Mouse (Mus musculus) hindbrain, embryonic 12.5 days (tissue): ENCODE results near the gene Tmem269. TPM values are rescaled to one million over a fixed set of nuclear protein-coding genes. Genes with fewer than 3 reads are reported as not detected.

ENCODE experiments used
- ATAC-seq: fragments of 200-750 bp; cut with Nextera tagmentation; 2 replicates; pipeline ENCODE4 v1.8.0; 2017; ENCODE audit warnings: moderate TSS enrichment; ENCODE audit not compliant: low FRiP score
- H3K27ac ChIP-seq: fragments of 300-500 bp; sonication (generic); 2 replicates; pipeline ENCODE4 v1.5.1; 2016; ENCODE audit warnings: mild to moderate bottlenecking
- H3K27me3 ChIP-seq: fragments of 300-500 bp; sonication (generic); 2 replicates; pipeline ENCODE4 v1.6.1; 2016; ENCODE audit warnings: mild to moderate bottlenecking
- H3K36me3 ChIP-seq: fragments of 300-500 bp; sonication (generic); 2 replicates; pipeline ENCODE4 v1.6.1; 2016; ENCODE audit warnings: mild to moderate bottlenecking
- H3K4me1 ChIP-seq: fragments of 300-500 bp; sonication (generic); 2 replicates; pipeline ENCODE4 v1.6.1; 2016
- H3K4me2 ChIP-seq: fragments of 300-500 bp; sonication (generic); replicated peaks from 2 replicates; pipeline ENCODE4 v1.6.1; 2016; ENCODE audit warnings: mild to moderate bottlenecking
- H3K4me3 ChIP-seq: fragments of 300-500 bp; sonication (generic); 2 replicates; pipeline ENCODE4 v1.5.1; 2016; ENCODE audit warnings: mild to moderate bottlenecking
- H3K9ac ChIP-seq: fragments of 300-500 bp; sonication (generic); 2 replicates; pipeline ENCODE4 v1.6.1; 2016; ENCODE audit warnings: mild to moderate bottlenecking, moderate library complexity
- H3K9me3 ChIP-seq: fragments of 300-500 bp; sonication (generic); replicated peaks from 2 replicates; pipeline ENCODE4 v1.6.1; 2016; ENCODE audit warnings: mild to moderate bottlenecking
- WGBS: fragments of 180-500 bp; shearing (Covaris S2); methylation state at CpG from one replicate; pipeline ENCODE4 v1.1.7; 2016; 5-methylcytosine and 5-hydroxymethylcytosine counted together
- polyA plus RNA-seq: library from polyadenylated mRNA; unstranded; fragments of >200 nt; fragmentation: Nextera tagmentation; extraction: Ambion mirVana; gene quantifications from 2 replicates; pipeline ENCODE4 v1.2.1, GENCODE M21; 2016

The Tmem269 gene
- polyA plus RNA-seq, 1 experiment from 2014 or later, result 0.28 TPM

- WGBS, result 85% methylated on average over 8 of the region's 8 CpGs
- H3K4me1 ChIP-seq, result 0 out of 2 replicates have a peak, but pooled peaks cover under 1% of the 10 kb centered on the region
- no peak overlapping the region for H3K4me3 ChIP-seq
- H3K27ac ChIP-seq, result no peak overlapping the region
- no peak overlapping the region for H3K9ac ChIP-seq
- H3K36me3 ChIP-seq, result no peaks in the 10 kb centered on the region
- H3K9me3 ChIP-seq, result no peaks in the 10 kb centered on the region
- ATAC-seq, result no peak
- H3K4me2 ChIP-seq, result no peak overlapping the region
- no peaks in the 10 kb centered on the region for H3K27me3 ChIP-seq
These were observed 27.4 kb downstream of the Tmem269 start for GRCm38 (mm10) chr4:119190618-119191017.

- no peak for ATAC-seq
- Histone ChIP-seq H3K9me3 (no peaks in the 10 kb centered on the region), H3K27ac (no peak within 1 kb of the TSS), H3K4me2 (no peak within 1 kb of the TSS), H3K4me3 (no peak within 1 kb of the TSS), H3K27me3 (no peaks in the 10 kb centered on the region), H3K36me3 (no peaks in the 10 kb centered on the region), H3K9ac (no peak within 1 kb of the TSS), H3K4me1 (no peaks in the 10 kb centered on the region)
- 54% methylated on average over 6 of the region's 6 CpGs for WGBS
These were observed 28.2 kb downstream of the Tmem269 start, which contains the start of gene Ermap for GRCm38 (mm10) chr4:119189864-119190263. Ermap (minus strand) TSS chr4:119190011.

- Histone ChIP-seq H3K4me2 (no peak overlapping the region), H3K4me1 (no peaks in the 10 kb centered on the region), H3K27me3 (no peaks in the 10 kb centered on the region), H3K36me3 (no peaks in the 10 kb centered on the region), H3K27ac (no peak overlapping the region), H3K9me3 (no peaks in the 10 kb centered on the region), H3K4me3 (no peak overlapping the region), H3K9ac (no peak overlapping the region)
- ATAC-seq, result no peak
- WGBS, result 41% methylated on average over 6 of the region's 6 CpGs
These were observed 28.6 kb downstream of the Tmem269 start for GRCm38 (mm10) chr4:119189392-119189791.

- no peak overlapping the region for H3K4me2 ChIP-seq
- no peak overlapping the region for H3K27ac ChIP-seq
- WGBS, result 63% methylated on average over 11 of the region's 11 CpGs
These were observed 29.8 kb downstream of the Tmem269 start for GRCm38 (mm10) chr4:119188060-119188785.

GRCm38 (mm10) chr4:119185771-119186170 is 32.2 kb downstream of the Tmem269 start:
- Histone ChIP-seq H3K36me3 (no peaks in the 10 kb centered on the region), H3K9ac (no peak overlapping the region), H3K27me3 (no peaks in the 10 kb centered on the region), H3K27ac (no peak overlapping the region), H3K4me2 (no peak overlapping the region), H3K9me3 (no peaks in the 10 kb centered on the region), H3K4me1 (no peaks in the 10 kb centered on the region), H3K4me3 (no peak overlapping the region)
- no peak for ATAC-seq
- 86% methylated on average over 4 of the region's 4 CpGs for WGBS

More at GRCm38 (mm10) chr4:119188060-119188785, 29.8 kb downstream of the Tmem269 start:
- H3K4me3 ChIP-seq, result no peak overlapping the region
- no peaks in the 10 kb centered on the region for H3K4me1 ChIP-seq
- no peaks in the 10 kb centered on the region for H3K36me3 ChIP-seq
- H3K9me3 ChIP-seq, result no peaks in the 10 kb centered on the region
- H3K9ac ChIP-seq, result no peak overlapping the region
- no peaks in the 10 kb centered on the region for H3K27me3 ChIP-seq
- no peak for ATAC-seq

- H3K9me3 ChIP-seq, result no peaks in the 10 kb centered on the region
These were observed 34.5 kb downstream of the Tmem269 start for GRCm38 (mm10) chr4:119183525-119183924.

GRCm38 (mm10) chr4:119181456-119181855 is 36.6 kb downstream of the Tmem269 start:
- no peak overlapping the region for H3K9ac ChIP-seq
- H3K4me3 ChIP-seq, result no peak overlapping the region
- no peak overlapping the region for H3K4me2 ChIP-seq
- no peak for ATAC-seq
- no peak overlapping the region for H3K27ac ChIP-seq
- no peaks in the 10 kb centered on the region for H3K9me3 ChIP-seq
- 92% methylated on average over 9 of the region's 9 CpGs for WGBS
- no peaks in the 10 kb centered on the region for H3K4me1 ChIP-seq
- H3K36me3 ChIP-seq, result no peaks in the 10 kb centered on the region
- H3K27me3 ChIP-seq, result no peaks in the 10 kb centered on the region

More at GRCm38 (mm10) chr4:119183525-119183924, 34.5 kb downstream of the Tmem269 start:
- Histone ChIP-seq H3K9ac (no peak overlapping the region), H3K4me2 (no peak overlapping the region), H3K27me3 (no peaks in the 10 kb centered on the region), H3K4me1 (no peaks in the 10 kb centered on the region), H3K4me3 (no peak overlapping the region), H3K27ac (no peak overlapping the region), H3K36me3 (no peaks in the 10 kb centered on the region)
- ATAC-seq, result no peak
- 55% methylated on average over 1 of the region's 1 CpGs for WGBS

GRCm38 (mm10) chr4:119180133-119180707 is 37.8 kb downstream of the Tmem269 start:
- Histone ChIP-seq H3K36me3 (no peaks in the 10 kb centered on the region), H3K4me1 (no peaks in the 10 kb centered on the region), H3K4me2 (no peak overlapping the region), H3K9ac (no peak overlapping the region), H3K27ac (no peak overlapping the region), H3K27me3 (no peaks in the 10 kb centered on the region), H3K9me3 (no peaks in the 10 kb centered on the region), H3K4me3 (no peak overlapping the region)
- WGBS, result 64% methylated on average over 4 of the region's 4 CpGs
- no peak for ATAC-seq

GRCm38 (mm10) chr4:119178331-119178730 is 39.7 kb downstream of the Tmem269 start:
- Histone ChIP-seq H3K27ac (no peak overlapping the region), H3K4me3 (no peak overlapping the region), H3K36me3 (no peaks in the 10 kb centered on the region), H3K4me1 (no peaks in the 10 kb centered on the region), H3K9ac (no peak overlapping the region), H3K27me3 (no peaks in the 10 kb centered on the region), H3K4me2 (no peak overlapping the region), H3K9me3 (no peaks in the 10 kb centered on the region)
- 80% methylated on average over 18 of the region's 18 CpGs for WGBS
- ATAC-seq, result no peak

GRCm38 (mm10) chr4:119177702-119178101 is 40.3 kb downstream of the Tmem269 start:
- H3K4me2 ChIP-seq, result no peak overlapping the region
- no peaks in the 10 kb centered on the region for H3K36me3 ChIP-seq
- no peak for ATAC-seq
- H3K9me3 ChIP-seq, result no peaks in the 10 kb centered on the region
- H3K4me1 ChIP-seq, result peaks cover 5% of the 10 kb centered on the region
- no peaks in the 10 kb centered on the region for H3K27me3 ChIP-seq
- no peak overlapping the region for H3K27ac ChIP-seq
- 79% methylated on average over 5 of the region's 5 CpGs for WGBS
- H3K9ac ChIP-seq, result no peak overlapping the region
- H3K4me3 ChIP-seq, result no peak overlapping the region

- Histone ChIP-seq H3K4me1 (peaks cover 19% of the 10 kb centered on the region), H3K36me3 (peaks cover 17% of the 10 kb centered on the region), H3K9me3 (no peaks in the 10 kb centered on the region), H3K4me2 (peak within 1 kb of the TSS; percentile 72), H3K9ac (peak within 1 kb of the TSS; percentile 80), H3K4me3 (peak within 1 kb of the TSS; percentile 50), H3K27me3 (no peaks in the 10 kb centered on the region), H3K27ac (peak within 1 kb of the TSS; percentile 50; the same call in 1 of the 2 replicates)
- under 1% methylated on average over 40 of the region's 40 CpGs for WGBS
- ATAC-seq, result peak; percentile 100
These were observed 44.1 kb downstream of the Tmem269 start, which contains the start of gene Zfp691 for GRCm38 (mm10) chr4:119173851-119174453. Zfp691 (minus strand) TSS chr4:119174195.

GRCm38 (mm10) chr4:119172919-119173650 is 44.9 kb downstream of the Tmem269 start:
- no peaks in the 10 kb centered on the region for H3K27me3 ChIP-seq
- H3K4me2 ChIP-seq, result peak overlapping the region; percentile 72
- 0 out of 2 replicates have a peak overlapping the region, but pooled peaks have one; percentile 50 for H3K27ac ChIP-seq
- H3K4me1 ChIP-seq, result peaks cover 19% of the 10 kb centered on the region
- peaks cover 18% of the 10 kb centered on the region for H3K36me3 ChIP-seq
- no peaks in the 10 kb centered on the region for H3K9me3 ChIP-seq
- WGBS, result 45% methylated on average over 18 of the region's 18 CpGs
- peak overlapping the region; percentile 50 for H3K4me3 ChIP-seq
- no peak for ATAC-seq
- H3K9ac ChIP-seq, result peak overlapping the region; percentile 80
